Mouse (Mus musculus) midbrain, embryonic 11.5 days (tissue): ENCODE data around the gene Opcml. TPM values are rescaled to one million over a fixed set of nuclear protein-coding genes. Genes with fewer than 3 reads are reported as not detected.
A peak's percentile ranks its signal among the peaks of the same experiment; 100 is the strongest.

Experiments
- ATAC-seq: fragments of 200-750 bp; cut with Nextera tagmentation; 2 replicates; pipeline ENCODE4 v1.8.0; 2017; ENCODE audit warnings: moderate TSS enrichment, moderate library complexity; ENCODE audit not compliant: low FRiP score
- DNase-seq: peaks from one replicate; pipeline ENCODE4 v3.0.0; 2015; ENCODE audit warnings: low spot score; ENCODE audit errors: missing footprints
- H3K27ac ChIP-seq: fragments of 300-500 bp; sonication (generic); 2 replicates; pipeline ENCODE4 v1.5.1; 2014; ENCODE audit warnings: low read depth, low read length
- H3K27me3 ChIP-seq: fragments of 300-500 bp; sonication (generic); 2 replicates; pipeline ENCODE4 v1.6.1; 2014; ENCODE audit warnings: mild to moderate bottlenecking, low read length, moderate library complexity, mixed read lengths; ENCODE audit not compliant: control insufficient read depth, insufficient read depth
- H3K36me3 ChIP-seq: fragments of 300-500 bp; sonication (generic); 2 replicates; pipeline ENCODE4 v1.6.1; 2014; ENCODE audit warnings: mild to moderate bottlenecking, low read length, moderate library complexity, mixed read lengths; ENCODE audit not compliant: control insufficient read depth, insufficient read depth
- H3K4me1 ChIP-seq: fragments of 300-500 bp; sonication (generic); 2 replicates; pipeline ENCODE4 v1.6.1; 2014; ENCODE audit warnings: low read length; ENCODE audit not compliant: control insufficient read depth, insufficient read depth
- H3K4me2 ChIP-seq: fragments of 300-500 bp; sonication (generic); 2 replicates; pipeline ENCODE4 v1.6.1; 2014; ENCODE audit warnings: mild to moderate bottlenecking, moderate library complexity
- H3K4me3 ChIP-seq: fragments of 300-500 bp; sonication (generic); 2 replicates; pipeline ENCODE4 v1.5.1; 2014; ENCODE audit warnings: low read depth, low read length
- H3K9ac ChIP-seq: fragments of 300-500 bp; sonication (generic); 2 replicates; pipeline ENCODE4 v1.6.1; 2014; ENCODE audit warnings: low read length
- H3K9me3 ChIP-seq: fragments of 300-500 bp; sonication (generic); 2 replicates; pipeline ENCODE4 v1.6.1; 2016; ENCODE audit warnings: low read length; ENCODE audit not compliant: control insufficient read depth
- WGBS: fragments of 180-500 bp; shearing (Covaris S2); extraction: QIAGEN DNeasy Blood & Tissue Kit; methylation state at CpG from one replicate; pipeline ENCODE4 v1.1.7; 2014; 5-methylcytosine and 5-hydroxymethylcytosine counted together
- polyA plus RNA-seq: library from polyadenylated mRNA; unstranded; fragments of >200 nt; fragmentation: Nextera tagmentation; extraction: Ambion mirVana; gene quantifications from 2 replicates; pipeline ENCODE4 v1.2.1, GENCODE M21; 2014

Opcml gene
- polyA plus RNA-seq, 1 experiment from 2014 or later = 3.2 TPM

GRCm38 (mm10) chr9:28003131-28003530, 212.6 kb downstream of the Opcml start:
- Histone ChIP-seq H3K4me3 (no peak overlapping the region), H3K9me3 (no peaks in the 10 kb centered on the region), H3K27ac (no peak overlapping the region), H3K36me3 (no peaks in the 10 kb centered on the region), H3K27me3 (no peaks in the 10 kb centered on the region), H3K4me1 (no peaks in the 10 kb centered on the region; the same call in 1 of the 2 replicates), H3K9ac (no peak overlapping the region), H3K4me2 (no peak overlapping the region)
- no peak for DNase-seq
- no peak for ATAC-seq
- WGBS = 71% methylated on average over 3 of the region's 3 CpGs

GRCm38 (mm10) chr9:28011483-28011882, 220.9 kb downstream of the Opcml start:
- WGBS = 33% methylated on average over 8 of the region's 8 CpGs
- DNase-seq = no peak

DNA sequence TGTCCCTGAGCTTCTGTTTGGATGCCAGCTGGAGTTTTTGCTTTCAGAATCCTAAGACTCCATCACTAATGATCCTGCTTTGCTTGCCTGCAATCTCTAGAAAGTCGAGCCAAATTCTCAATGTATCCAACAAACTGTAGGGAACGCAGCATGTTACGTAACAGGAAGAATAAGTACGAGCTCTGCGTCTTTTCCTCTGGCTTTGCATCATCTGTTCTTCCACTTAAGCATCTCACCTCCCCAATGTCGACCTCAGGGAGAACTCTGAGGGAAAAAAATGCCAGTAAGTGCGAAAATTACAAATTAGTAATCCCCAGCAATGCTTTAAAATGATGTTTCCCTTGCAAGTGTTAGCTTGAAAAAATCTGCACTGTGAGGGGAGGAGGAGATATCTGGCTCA, 222.1 kb downstream of the Opcml start:
- WGBS = 79% methylated on average over 7 of the region's 7 CpGs
- H3K27ac ChIP-seq = no peak overlapping the region
- H3K4me1 ChIP-seq = no peaks in the 10 kb centered on the region
- no peaks in the 10 kb centered on the region for H3K9me3 ChIP-seq
- DNase-seq (no peak), ATAC-seq (no peak)
- H3K4me3 ChIP-seq = no peak overlapping the region
- no peaks in the 10 kb centered on the region for H3K36me3 ChIP-seq
- H3K9ac ChIP-seq = no peak overlapping the region
- no peak overlapping the region for H3K4me2 ChIP-seq
- H3K27me3 ChIP-seq = no peaks in the 10 kb centered on the region

More at GRCm38 (mm10) chr9:28011483-28011882, 220.9 kb downstream of the Opcml start:
- Histone ChIP-seq H3K27ac (no peak overlapping the region), H3K9me3 (no peaks in the 10 kb centered on the region), H3K4me3 (no peak overlapping the region), H3K4me2 (no peak overlapping the region), H3K4me1 (no peaks in the 10 kb centered on the region), H3K9ac (no peak overlapping the region), H3K27me3 (no peaks in the 10 kb centered on the region), H3K36me3 (no peaks in the 10 kb centered on the region)
- ATAC-seq = peak; percentile 52; the same call in 1 of the 2 replicates

DNA sequence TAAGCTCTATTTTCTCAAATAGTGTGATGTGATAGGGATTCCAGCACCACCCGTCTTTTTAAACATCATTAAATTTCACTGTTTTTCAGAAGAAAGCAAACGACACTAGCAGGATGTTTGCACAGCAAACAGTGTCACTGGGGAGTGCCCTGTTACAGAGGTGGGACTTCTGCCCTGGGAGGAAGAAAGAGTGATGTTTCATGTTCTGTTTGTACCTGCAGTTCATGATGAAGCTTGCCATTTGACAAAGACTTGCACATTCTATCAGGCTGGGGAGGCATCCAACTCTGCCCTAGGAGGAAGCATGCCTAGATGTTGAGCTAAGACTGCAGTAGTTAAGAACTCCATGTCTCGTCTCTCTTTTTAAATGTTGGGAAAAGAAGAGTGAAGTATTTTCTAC, 222.6 kb downstream of the Opcml start:
- no peak overlapping the region for H3K9ac ChIP-seq
- no peaks in the 10 kb centered on the region for H3K36me3 ChIP-seq
- DNase-seq (no peak), ATAC-seq (no peak)
- no peaks in the 10 kb centered on the region for H3K9me3 ChIP-seq
- H3K4me1 ChIP-seq = no peaks in the 10 kb centered on the region
- no peaks in the 10 kb centered on the region for H3K27me3 ChIP-seq
- no peak overlapping the region for H3K4me2 ChIP-seq
- H3K4me3 ChIP-seq = no peak overlapping the region
- 72% methylated on average over 3 of the region's 3 CpGs for WGBS
- H3K27ac ChIP-seq = no peak overlapping the region

- ATAC-seq = no peak
- no peak overlapping the region for H3K9ac ChIP-seq
- DNase-seq = no peak
- H3K4me3 ChIP-seq = no peak overlapping the region
- 83% methylated on average over 5 of the region's 5 CpGs for WGBS
- no peaks in the 10 kb centered on the region for H3K27me3 ChIP-seq
- no peak overlapping the region for H3K4me2 ChIP-seq
- no peaks in the 10 kb centered on the region for H3K9me3 ChIP-seq
- H3K36me3 ChIP-seq = no peaks in the 10 kb centered on the region
- no peaks in the 10 kb centered on the region for H3K4me1 ChIP-seq
- H3K27ac ChIP-seq = no peak overlapping the region
These were observed 237.6 kb downstream of the Opcml start for GRCm38 (mm10) chr9:28028156-28028555.

DNA sequence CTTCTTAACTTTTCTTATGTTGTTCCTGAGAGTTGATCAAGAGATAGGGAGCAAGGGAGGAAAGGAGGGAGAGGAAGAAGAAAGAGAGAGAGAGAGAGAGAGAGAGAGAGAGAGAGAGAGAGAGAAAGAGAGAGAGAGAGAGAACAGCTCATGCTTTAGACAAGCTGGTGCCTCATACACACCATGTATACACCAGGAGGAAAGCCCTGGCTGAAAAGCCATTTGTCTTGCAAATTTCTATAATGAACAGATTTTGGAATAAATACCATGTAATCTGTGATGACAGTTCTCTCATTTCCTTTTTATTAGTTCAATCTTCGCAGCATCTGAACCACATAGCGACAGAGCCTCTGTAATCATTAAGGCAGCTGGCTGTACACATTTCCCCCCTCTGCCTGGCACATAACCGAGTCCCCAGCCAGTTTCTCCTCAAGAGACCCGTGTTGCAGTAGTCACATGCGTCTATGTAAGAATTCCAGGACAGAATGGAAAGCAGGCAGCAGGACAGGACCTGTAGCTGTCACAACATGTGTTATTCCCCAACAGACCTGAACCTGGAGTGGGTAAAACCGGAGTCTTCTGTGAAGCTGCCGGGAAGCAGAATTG, 238.3 kb downstream of the Opcml start:
- Histone ChIP-seq H3K36me3 (no peaks in the 10 kb centered on the region), H3K4me1 (no peaks in the 10 kb centered on the region), H3K9me3 (no peaks in the 10 kb centered on the region), H3K4me2 (no peak overlapping the region), H3K27me3 (no peaks in the 10 kb centered on the region), H3K4me3 (no peak overlapping the region), H3K27ac (no peak overlapping the region), H3K9ac (no peak overlapping the region)
- no peak for DNase-seq
- ATAC-seq = peak; percentile 57; the same call in 1 of the 2 replicates
- WGBS = 50% methylated on average over 7 of the region's 7 CpGs

- Histone ChIP-seq H3K27me3 (no peaks in the 10 kb centered on the region), H3K4me1 (no peaks in the 10 kb centered on the region), H3K9ac (no peak overlapping the region), H3K4me3 (no peak overlapping the region), H3K4me2 (no peak overlapping the region), H3K36me3 (no peaks in the 10 kb centered on the region), H3K27ac (no peak overlapping the region), H3K9me3 (no peaks in the 10 kb centered on the region)
- ATAC-seq = no peak
- no peak for DNase-seq
- 95% methylated on average over 2 of the region's 2 CpGs for WGBS
These were observed 258.6 kb downstream of the Opcml start for GRCm38 (mm10) chr9:28049157-28049556.

- ATAC-seq (no peak), DNase-seq (no peak)
- H3K9me3 ChIP-seq = no peaks in the 10 kb centered on the region
- H3K36me3 ChIP-seq = no peaks in the 10 kb centered on the region
- H3K4me3 ChIP-seq = no peak overlapping the region
- H3K4me2 ChIP-seq = no peak overlapping the region
- 85% methylated on average over 2 of the region's 2 CpGs for WGBS
- no peaks in the 10 kb centered on the region for H3K4me1 ChIP-seq
- H3K27ac ChIP-seq = no peak overlapping the region
- H3K9ac ChIP-seq = no peak overlapping the region
- H3K27me3 ChIP-seq = no peaks in the 10 kb centered on the region
These were observed 266.7 kb downstream of the Opcml start for GRCm38 (mm10) chr9:28057171-28057845.

DNA sequence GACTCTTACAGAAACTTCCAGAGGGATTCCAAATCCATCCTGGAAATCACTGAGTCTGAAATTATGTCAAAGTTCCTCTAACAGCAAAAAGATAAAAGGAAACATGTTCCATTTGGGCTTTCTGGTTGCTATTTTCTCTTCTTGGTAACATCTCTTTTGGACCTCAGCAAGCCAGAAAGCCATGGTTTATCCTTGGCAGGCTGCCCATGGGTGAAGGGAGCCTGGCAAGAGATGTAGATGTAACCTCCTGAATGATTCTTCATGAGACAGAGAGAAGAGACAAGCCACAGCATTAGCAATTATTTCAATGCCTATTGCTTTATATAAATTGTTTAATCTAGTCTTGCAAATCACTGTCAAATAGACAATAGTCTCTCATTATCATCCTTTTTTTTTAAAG, 274.6 kb downstream of the Opcml start:
- Histone ChIP-seq H3K4me2 (no peak overlapping the region), H3K27ac (no peak overlapping the region), H3K36me3 (no peaks in the 10 kb centered on the region), H3K9me3 (no peaks in the 10 kb centered on the region), H3K9ac (no peak overlapping the region), H3K27me3 (no peaks in the 10 kb centered on the region), H3K4me3 (no peak overlapping the region), H3K4me1 (no peaks in the 10 kb centered on the region)
- no peak for ATAC-seq
- DNase-seq = no peak
